Comparison of ENCODE assay signal across 9 mouse cellular contexts in genomic region chr14:21983311-21983949, GRCm38 (mm10). TPM values are rescaled to one million over a fixed set of nuclear protein-coding genes. Genes with fewer than 3 reads are reported as not detected.
DNase-seq lines count a peak whose midpoint lies in the region; ATAC-seq and TF ChIP-seq lines count a peak whose summit lies in the region.
"Had no signal": no experiment of that assay in that cellular context is flagged by ENCODE, and none has a peak within 500 bp of the region (broad histone marks: within the 10 kb centered on the region; RNA-seq: fewer than 3 reads in every experiment).

No protein-coding gene starts in this region.

- H3K27me3 ChIP-seq in forebrain, embryonic 15.5 days: peaks cover 56% of the 10 kb centered on the region
- no peaks in the 10 kb centered on the region for H3K27me3 ChIP-seq in intestine, embryonic 16.5 days (replicated peaks; ENCODE audit: control insufficient read depth, insufficient read depth, low read length)
- peaks cover 74% of the 10 kb centered on the region for H3K27me3 ChIP-seq in liver, embryonic 16.5 days (ENCODE audit: control insufficient read depth, insufficient read depth, low read depth, low read length)
- H3K27me3 ChIP-seq: Patski had no signal

- peak; percentile 27 for DNase-seq in thymus, postnatal 4 days
- DNase-seq in thymus, postnatal 0 days (ENCODE audit: low spot score): no peak
- peak; percentile 50 for DNase-seq in retina, embryonic 14.5 days (ENCODE audit: low spot score)
- no peak for DNase-seq in left cerebral cortex, adult 2 months (ENCODE audit: extremely low spot score in 1 of 2, low spot score in 2 of 2)
- no peak for DNase-seq in cerebellum, adult 9-11 months

- no peak for ATAC-seq in forebrain, embryonic 15.5 days (replicated peaks)
- no peak for ATAC-seq in intestine, embryonic 16.5 days
- ATAC-seq in liver, embryonic 16.5 days (ENCODE audit: low read depth): no peak
- ATAC-seq: Patski had no signal

- WGBS in forebrain, embryonic 15.5 days: 1% methylated on average over 22 of the region's 22 CpGs
- 5% methylated on average over 22 of the region's 22 CpGs for WGBS in intestine, embryonic 16.5 days
- 3% methylated on average over 22 of the region's 22 CpGs for WGBS in liver, embryonic 16.5 days (ENCODE audit: insufficient replicate concordance)

- intact Hi-C loops in left cerebral cortex, adult 2 months (cut with DNase I): loop anchor here (10.0 kb wide), 1 partner anchor 1421 kb away; no protein-coding TSS in a partner anchor

- no peaks in the 10 kb centered on the region for H3K9me3 ChIP-seq in forebrain, embryonic 15.5 days
- no peaks in the 10 kb centered on the region for H3K9me3 ChIP-seq in intestine, embryonic 16.5 days (ENCODE audit: control insufficient read depth, low read length)
- no peaks in the 10 kb centered on the region for H3K9me3 ChIP-seq in liver, embryonic 16.5 days (replicated peaks; ENCODE audit: control insufficient read depth, low read length)

- peaks cover 55% of the 10 kb centered on the region for H3K4me1 ChIP-seq in forebrain, embryonic 15.5 days
- H3K4me1 ChIP-seq in intestine, embryonic 16.5 days (ENCODE audit: control insufficient read depth, insufficient read depth, low read length): peaks cover 9% of the 10 kb centered on the region
- peaks cover 3% of the 10 kb centered on the region for H3K4me1 ChIP-seq in liver, embryonic 16.5 days (ENCODE audit: control insufficient read depth, low read depth, low read length)

- peak overlapping the region; percentile 39 for H3K4me2 ChIP-seq in forebrain, embryonic 15.5 days (replicated peaks)
- H3K4me2 ChIP-seq in intestine, embryonic 16.5 days (ENCODE audit: low read depth, low read length): peak overlapping the region; percentile 89
- H3K4me2 ChIP-seq in liver, embryonic 16.5 days (ENCODE audit: low read depth, low read length): peak overlapping the region; percentile 39

- H3K27ac ChIP-seq in forebrain, embryonic 15.5 days (replicated peaks): peak overlapping the region; percentile 53
- H3K27ac ChIP-seq in intestine, embryonic 16.5 days (ENCODE audit: low read length): peak overlapping the region; percentile 81
- no peak overlapping the region for H3K27ac ChIP-seq in liver, embryonic 16.5 days (ENCODE audit: low read length)
- no peak overlapping the region for H3K27ac ChIP-seq in left cerebral cortex, adult 2 months

- H3K9ac ChIP-seq in forebrain, embryonic 15.5 days (replicated peaks): peak overlapping the region; percentile 20
- peak overlapping the region; percentile 78 for H3K9ac ChIP-seq in intestine, embryonic 16.5 days (ENCODE audit: low read depth, low read length)
- no peak overlapping the region for H3K9ac ChIP-seq in liver, embryonic 16.5 days (ENCODE audit: low read depth, low read length)

- peak overlapping the region; percentile 28 for H3K4me3 ChIP-seq in forebrain, embryonic 15.5 days
- H3K4me3 ChIP-seq in intestine, embryonic 16.5 days (ENCODE audit: low read length): peak overlapping the region; percentile 54
- peak overlapping the region; percentile 15; the same call in 1 of the 2 replicates for H3K4me3 ChIP-seq in liver, embryonic 16.5 days (ENCODE audit: low read depth, low read length)
- no peak overlapping the region for H3K4me3 ChIP-seq in left cerebral cortex, adult 2 months

- no peak for TF ChIP-seq CTCF in left cerebral cortex, adult 2 months (IDR thresholded peaks at IDR 0.05)

- no peaks in the 10 kb centered on the region for H3K36me3 ChIP-seq in forebrain, embryonic 15.5 days
- H3K36me3 ChIP-seq in intestine, embryonic 16.5 days (ENCODE audit: control insufficient read depth, insufficient read depth, low read length): no peaks in the 10 kb centered on the region; the same call in 1 of the 2 replicates
- no peaks in the 10 kb centered on the region for H3K36me3 ChIP-seq in liver, embryonic 16.5 days (ENCODE audit: control insufficient read depth, insufficient read depth)

RNA-seq across cellular contexts. Expression of gene Zfp503, which starts 6.0 kb away (rescaled TPM):
- polyA plus RNA-seq in thymus, postnatal 0 days (2015; fragmentation: Nextera tagmentation; extraction: Ambion mirVana): 3.0 and 3.2 TPM in 2 replicates
- 7.4 TPM in 2 replicates for polyA plus RNA-seq in forebrain, embryonic 15.5 days (2015; fragmentation: Nextera tagmentation; extraction: Ambion mirVana)
- 5.1 and 7.2 TPM in 2 replicates for polyA plus RNA-seq in intestine, embryonic 16.5 days (2015; fragmentation: Nextera tagmentation; extraction: Ambion mirVana)
- 0.49 and 0.61 TPM in 2 replicates for polyA plus RNA-seq in liver, embryonic 16.5 days (2015; fragmentation: Nextera tagmentation; extraction: Ambion mirVana)
- total RNA-seq in left cerebral cortex, adult 2 months (2021): 1 to 10 TPM; 2.2 to 3.3 TPM

RNA-seq across cellular contexts. Expression of gene Lrmda, which starts 36.1 kb away (rescaled TPM):
- 0.21 and 0.32 TPM in 2 replicates for polyA plus RNA-seq in thymus, postnatal 0 days (2015; fragmentation: Nextera tagmentation; extraction: Ambion mirVana)
- polyA plus RNA-seq in forebrain, embryonic 15.5 days (2015; fragmentation: Nextera tagmentation; extraction: Ambion mirVana): 0.15 TPM in 1 of 2 replicates, not detected in the other
- 0.53 and 0.81 TPM in 2 replicates for polyA plus RNA-seq in intestine, embryonic 16.5 days (2015; fragmentation: Nextera tagmentation; extraction: Ambion mirVana)
- 0.46 TPM in 2 replicates for polyA plus RNA-seq in liver, embryonic 16.5 days (2015; fragmentation: Nextera tagmentation; extraction: Ambion mirVana)
- under 1 TPM; 0.87 to 0.97 TPM for total RNA-seq in left cerebral cortex, adult 2 months (2021)

Comparison
In these comparisons a context has a peak if more than half of its experiments do, and no peak if none do; other contexts are left out.
1. DNase-seq: peak in thymus, postnatal 4 days (single experiment) and retina, embryonic 14.5 days (single experiment); none in thymus, postnatal 0 days (single experiment), left cerebral cortex, adult 2 months (0 of 2) and cerebellum, adult 9-11 months (single experiment).
2. H3K27ac ChIP-seq: peak in forebrain, embryonic 15.5 days (single experiment) and intestine, embryonic 16.5 days (single experiment); none in liver, embryonic 16.5 days (single experiment) and left cerebral cortex, adult 2 months (single experiment).
3. H3K4me2 ChIP-seq: peak in every context shown above with its lines; median percentile 89 in intestine, embryonic 16.5 days; 39 in forebrain, embryonic 15.5 days; 39 in liver, embryonic 16.5 days.